Mouse (Mus musculus) liver, postnatal 0 days (tissue): ENCODE results near the gene Tube1. TPM values are rescaled to one million over a fixed set of nuclear protein-coding genes. Genes with fewer than 3 reads are reported as not detected.

Source experiments
- ATAC-seq: fragments of 200-750 bp; cut with Nextera tagmentation; 2 replicates; pipeline ENCODE4 v1.8.0; 2017; ENCODE audit warnings: mild to moderate bottlenecking, moderate library complexity
- DNase-seq: peaks from one replicate; pipeline ENCODE4 v3.0.0-alpha.2; 2016
- H3K27ac ChIP-seq: fragments of 300-500 bp; sonication (generic); 2 replicates; pipeline ENCODE4 v1.5.1; 2014; ENCODE audit warnings: antibody characterized with exemption, moderate library complexity, mild to moderate bottlenecking, low read depth
- H3K27me3 ChIP-seq: fragments of 300-500 bp; sonication (generic); 2 replicates; pipeline ENCODE4 v1.6.1; 2014; ENCODE audit warnings: low read length, control low read depth, mixed read lengths; ENCODE audit not compliant: insufficient read depth
- H3K36me3 ChIP-seq: fragments of 300-500 bp; sonication (generic); replicated peaks from 2 replicates; pipeline ENCODE4 v1.6.1; 2014; ENCODE audit warnings: mild to moderate bottlenecking, control low read depth, low read length, moderate library complexity, mixed read lengths; ENCODE audit not compliant: insufficient read depth
- H3K4me1 ChIP-seq: fragments of 300-500 bp; sonication (generic); 2 replicates; pipeline ENCODE4 v1.6.1; 2014; ENCODE audit warnings: antibody characterized with exemption, mild to moderate bottlenecking, control low read depth; ENCODE audit not compliant: insufficient read depth
- H3K4me2 ChIP-seq: fragments of 300-500 bp; sonication (generic); 2 replicates; pipeline ENCODE4 v1.6.1; 2014; ENCODE audit warnings: low read depth, mild to moderate bottlenecking, low read length, moderate library complexity, mixed read lengths
- H3K4me3 ChIP-seq: fragments of 300-500 bp; sonication (generic); 2 replicates; pipeline ENCODE4 v1.5.1; 2014; ENCODE audit warnings: low read depth, low read length
- H3K9ac ChIP-seq: fragments of 300-500 bp; sonication (generic); replicated peaks from 2 replicates; pipeline ENCODE4 v1.6.1; 2014; ENCODE audit warnings: mild to moderate bottlenecking, moderate library complexity
- H3K9me3 ChIP-seq: fragments of 300-500 bp; sonication (generic); 2 replicates; pipeline ENCODE4 v1.6.1; 2016; ENCODE audit warnings: mild to moderate bottlenecking, control low read depth, low read length, mixed read lengths
- CTCF ChIP-seq: sonication (generic); IDR thresholded peaks from 2 replicates; pipeline ENCODE4 v1.5.1; 2016; ENCODE audit warnings: antibody characterized with exemption, low read depth
- EP300 ChIP-seq: IDR thresholded peaks from 2 replicates; pipeline ENCODE4 v1.6.1; 2016; ENCODE audit warnings: antibody characterized with exemption, low read depth, mild to moderate bottlenecking
- WGBS: fragments of 180-500 bp; shearing (Covaris S2); extraction: QIAGEN DNeasy Blood & Tissue Kit; methylation state at CpG from one replicate; pipeline ENCODE4 v1.1.7; 2014; ENCODE audit not compliant: insufficient replicate concordance; 5-methylcytosine and 5-hydroxymethylcytosine counted together
- polyA plus RNA-seq: library from polyadenylated mRNA; unstranded; fragments of >200 nt; fragmentation: Nextera tagmentation; extraction: Ambion mirVana; gene quantifications from 2 replicates; pipeline ENCODE4 v1.2.1, GENCODE M21; 2015

Gene Tube1
- polyA plus RNA-seq, 1 experiment from 2014 or later, result 2.2 TPM

DNA sequence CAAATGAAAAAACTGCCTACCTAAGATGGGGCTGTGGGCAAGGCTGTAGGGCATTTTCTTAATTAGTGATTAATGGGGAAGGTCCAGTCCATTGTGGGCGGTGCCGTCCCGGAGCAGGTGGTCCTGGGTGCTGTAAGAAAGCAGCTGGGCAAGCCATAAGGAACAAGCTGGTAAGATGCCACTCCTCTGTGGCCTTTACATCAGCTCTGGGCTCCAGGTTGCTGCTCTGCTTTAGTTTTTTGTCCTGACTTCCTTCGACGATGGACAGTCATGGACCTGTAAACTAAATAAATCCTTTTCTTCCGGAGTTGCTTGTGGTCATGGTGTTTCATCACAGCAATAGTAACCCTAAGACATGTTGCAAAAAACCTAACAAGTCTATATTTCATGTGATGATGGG is 36.9 kb downstream of the Tube1 start:
- H3K27me3 ChIP-seq, result 0 out of 2 replicates have a peak, but pooled peaks cover 3% of the 10 kb centered on the region
- H3K4me2 ChIP-seq, result peak overlapping the region; percentile 84
- H3K4me1 ChIP-seq, result peaks cover 28% of the 10 kb centered on the region
- H3K4me3 ChIP-seq, result no peak overlapping the region
- no peaks in the 10 kb centered on the region for H3K36me3 ChIP-seq
- no peaks in the 10 kb centered on the region for H3K9me3 ChIP-seq
- TF ChIP-seq EP300 (no peak), CTCF (no peak)
- H3K9ac ChIP-seq, result no peak overlapping the region; the same call in 1 of the 2 replicates
- WGBS, result 14% methylated on average over 6 of the region's 6 CpGs
- no peak overlapping the region for H3K27ac ChIP-seq
- ATAC-seq, result no peak
- no peak for DNase-seq

DNA sequence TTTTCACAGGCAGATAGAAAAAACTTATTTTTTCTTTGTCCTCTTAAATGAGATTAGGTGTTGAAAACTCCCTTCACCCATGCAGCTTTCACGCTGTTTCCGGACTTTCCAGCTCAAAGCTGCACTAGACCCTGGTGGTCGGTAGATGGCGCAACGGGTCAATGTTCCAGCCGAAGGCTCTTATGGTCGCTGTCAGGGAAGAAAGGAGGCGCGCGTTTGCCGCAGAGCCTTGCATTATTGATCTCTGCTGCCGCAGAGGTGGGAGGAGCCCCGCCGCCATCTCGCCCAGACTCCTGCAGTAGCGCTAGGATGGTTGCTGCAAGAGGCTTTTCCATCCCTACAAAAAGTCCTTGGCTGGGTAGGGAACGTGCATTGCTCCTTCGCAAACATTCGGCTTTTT is 37.4 kb downstream of the Tube1 start:
- H3K36me3 ChIP-seq, result no peaks in the 10 kb centered on the region
- H3K27me3 ChIP-seq, result 0 out of 2 replicates have a peak, but pooled peaks cover 3% of the 10 kb centered on the region
- H3K9me3 ChIP-seq, result no peaks in the 10 kb centered on the region
- DNase-seq (peak; percentile 89), ATAC-seq (peak; percentile 82)
- peak overlapping the region; percentile 84 for H3K4me2 ChIP-seq
- 0 out of 2 replicates have a peak, but pooled peaks have one; percentile 10 for TF ChIP-seq EP300
- peak; percentile 96 for TF ChIP-seq CTCF
- 0% methylated on average over 19 of the region's 19 CpGs for WGBS
- peak overlapping the region; percentile 52 for H3K4me3 ChIP-seq
- peaks cover 25% of the 10 kb centered on the region for H3K4me1 ChIP-seq
- H3K9ac ChIP-seq, result no peak overlapping the region; the same call in 1 of the 2 replicates
- H3K27ac ChIP-seq, result peak overlapping the region; percentile 75

DNA sequence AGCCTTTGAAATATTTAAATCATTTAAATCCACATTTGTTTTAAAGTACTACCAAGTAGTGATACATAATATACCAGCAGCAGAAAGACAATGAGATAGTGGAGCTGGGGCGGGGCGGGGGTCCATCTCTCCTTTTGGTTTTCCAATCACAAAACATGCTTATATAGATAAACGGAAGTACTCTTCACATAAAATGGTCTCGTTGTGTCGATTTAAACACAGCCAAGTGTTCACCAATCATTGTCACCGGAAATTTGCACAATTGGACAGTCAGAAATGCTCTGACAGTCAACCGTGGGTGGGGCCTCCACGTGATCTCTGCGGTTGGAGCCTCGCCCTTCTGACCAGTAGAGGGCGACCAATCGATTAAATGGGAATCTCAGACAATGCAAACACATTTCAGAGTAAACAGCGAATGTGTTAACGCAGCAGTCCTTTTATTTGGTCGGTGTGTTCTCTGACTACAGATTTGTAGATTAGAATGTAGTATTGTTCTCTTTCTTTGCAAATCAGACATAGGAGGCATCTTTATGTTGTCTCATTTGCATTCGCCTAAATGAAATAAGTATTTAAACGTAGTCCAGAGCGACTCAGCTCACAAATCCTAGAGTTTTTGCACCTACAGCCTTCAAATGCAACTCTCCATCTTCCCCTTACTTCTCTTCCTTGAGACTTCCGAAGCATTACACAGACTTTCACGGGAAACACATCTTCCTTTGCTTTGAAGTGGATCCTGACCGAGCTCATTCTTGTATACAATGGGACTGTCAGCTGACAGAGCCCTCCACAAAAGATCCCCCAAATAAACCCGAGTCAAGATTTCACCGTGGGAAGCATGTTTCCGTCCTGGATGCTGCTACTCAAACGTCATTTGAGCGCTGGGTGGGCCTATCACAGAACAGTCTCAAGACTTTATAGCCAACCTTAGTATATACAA is 38.1 kb downstream of the Tube1 start:
- H3K9ac ChIP-seq, result no peak overlapping the region; the same call in 1 of the 2 replicates
- H3K9me3 ChIP-seq, result no peaks in the 10 kb centered on the region
- DNase-seq (peak; percentile 86), ATAC-seq (peak; percentile 88)
- 14% methylated on average over 26 of the region's 26 CpGs for WGBS
- 0 out of 2 replicates have a peak, but pooled peaks cover 3% of the 10 kb centered on the region for H3K27me3 ChIP-seq
- peak overlapping the region; percentile 75 for H3K27ac ChIP-seq
- peak overlapping the region; percentile 84 for H3K4me2 ChIP-seq
- no peaks in the 10 kb centered on the region for H3K36me3 ChIP-seq
- peak overlapping the region; percentile 52 for H3K4me3 ChIP-seq
- TF ChIP-seq EP300 (peak; percentile 35; the same call in 1 of the 2 replicates), CTCF (peak; percentile 82)
- H3K4me1 ChIP-seq, result peaks cover 25% of the 10 kb centered on the region

- WGBS, result 55% methylated on average over 6 of the region's 6 CpGs
- no peak overlapping the region for H3K4me3 ChIP-seq
- DNase-seq (no peak), ATAC-seq (no peak)
- H3K36me3 ChIP-seq, result no peaks in the 10 kb centered on the region
- 0 out of 2 replicates have a peak, but pooled peaks cover 3% of the 10 kb centered on the region for H3K27me3 ChIP-seq
- TF ChIP-seq CTCF (no peak), EP300 (no peak)
- peaks cover 25% of the 10 kb centered on the region for H3K4me1 ChIP-seq
- H3K9ac ChIP-seq, result no peak overlapping the region
- peak overlapping the region; percentile 45; the same call in 1 of the 2 replicates for H3K27ac ChIP-seq
- peak overlapping the region; percentile 61 for H3K4me2 ChIP-seq
- H3K9me3 ChIP-seq, result 0 out of 2 replicates have a peak, but pooled peaks cover under 1% of the 10 kb centered on the region
Measured at GRCm38 (mm10) chr10:39172540-39172931, 38.8 kb downstream of the Tube1 start.

- TF ChIP-seq CTCF (no peak), EP300 (no peak)
- Histone ChIP-seq H3K9ac (no peak overlapping the region), H3K4me2 (peak overlapping the region; percentile 61), H3K27ac (peak overlapping the region; percentile 45; the same call in 1 of the 2 replicates), H3K27me3 (no peaks in the 10 kb centered on the region), H3K9me3 (peaks cover 3% of the 10 kb centered on the region; the same call in 1 of the 2 replicates), H3K36me3 (no peaks in the 10 kb centered on the region), H3K4me1 (peaks cover 25% of the 10 kb centered on the region), H3K4me3 (no peak overlapping the region)
- DNase-seq, result peak; percentile 52
- WGBS, result 19% methylated on average over 13 of the region's 13 CpGs
- no peak for ATAC-seq
Measured at GRCm38 (mm10) chr10:39173077-39173476, 39.3 kb downstream of the Tube1 start.

- no peak for ATAC-seq
- TF ChIP-seq EP300 (no peak), CTCF (no peak)
- Histone ChIP-seq H3K4me1 (peaks cover 19% of the 10 kb centered on the region), H3K27me3 (no peaks in the 10 kb centered on the region), H3K4me2 (no peak overlapping the region), H3K9me3 (peaks cover 3% of the 10 kb centered on the region; the same call in 1 of the 2 replicates), H3K27ac (no peak overlapping the region), H3K36me3 (no peaks in the 10 kb centered on the region), H3K9ac (no peak overlapping the region), H3K4me3 (no peak overlapping the region)
- DNase-seq, result no peak
- 60% methylated on average over 5 of the region's 5 CpGs for WGBS
Measured at GRCm38 (mm10) chr10:39176981-39177380, 43.2 kb downstream of the Tube1 start.
